Mouse (Mus musculus): ENCODE results near the gene Abcc12. TPM values are rescaled to one million over a fixed set of nuclear protein-coding genes. Genes with fewer than 3 reads are reported as not detected.

Abcc12 gene
- total and polyA plus RNA-seq, 3 experiments = not detected

DNA sequence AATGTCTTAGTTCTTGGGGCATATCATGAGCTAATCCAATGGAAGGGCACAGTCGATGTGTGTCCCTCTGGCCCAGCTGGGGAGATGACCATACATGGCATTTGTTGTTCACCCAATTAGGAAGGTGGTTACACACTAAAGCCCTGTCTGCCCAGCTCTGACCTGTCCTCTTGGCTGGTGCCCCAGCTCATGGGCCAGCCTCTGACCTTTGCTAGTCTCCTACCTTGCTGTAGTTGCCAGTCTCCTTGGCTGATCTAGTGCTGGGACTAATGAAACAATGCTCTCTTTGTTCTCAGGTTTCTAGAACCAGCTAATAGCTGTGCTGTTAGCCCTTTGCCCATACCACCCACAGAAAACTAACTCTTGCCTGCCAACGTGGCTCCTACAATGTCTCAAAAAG is 22.7 kb upstream of the Abcc12 start:
- no peak overlapping the region for H3K4me3 ChIP-seq (ENCODE audit: control insufficient read depth in 1 of 2, insufficient read depth in 1 of 2, low read depth in 2 of 2, low read length in 2 of 2)
- peaks cover 0 to 5% of the 10 kb centered on the region in 2 experiments; a peak in 3 of 4 replicates for H3K27me3 ChIP-seq (ENCODE audit: control insufficient read depth in 1 of 2, insufficient read depth in 2 of 2, low read length in 2 of 2)
- H3K4me1 ChIP-seq (ENCODE audit: control insufficient read depth in 1 of 2, insufficient read depth in 2 of 2, low read length in 2 of 2) = no peaks in the 10 kb centered on the region
- DNase-seq (ENCODE audit: low read depth, low spot score) = no peak
- H3K36me3 ChIP-seq (ENCODE audit: control insufficient read depth in 1 of 2, insufficient read depth in 2 of 2, low read length in 2 of 2) = no peaks in the 10 kb centered on the region
- no peak overlapping the region for H3K27ac ChIP-seq (ENCODE audit: control insufficient read depth, low read depth, low read length)
- H3K79me2 ChIP-seq (ENCODE audit: control insufficient read depth, insufficient read depth, low read length, poor library complexity) = no peaks in the 10 kb centered on the region
- TF ChIP-seq SMC3 (IDR thresholded peaks at IDR 0.05; ENCODE audit: low read depth, low read length) (no peak), POLR2A (IDR thresholded peaks at IDR 0.05; ENCODE audit: control insufficient read depth in 1 of 2, insufficient read depth in 1 of 2, low read depth in 1 of 2, low read length in 2 of 2, poor library complexity in 1 of 2) (no peak), HCFC1 (IDR thresholded peaks at IDR 0.05; ENCODE audit: low read depth, low read length) (no peak), BHLHE40 (IDR thresholded peaks at IDR 0.05; ENCODE audit: borderline replicate concordance, low read depth, low read length) (no peak), E2F4 (IDR thresholded peaks at IDR 0.05; ENCODE audit: borderline replicate concordance, low read depth, low read length) (no peak), NELFE (IDR thresholded peaks at IDR 0.05; ENCODE audit: low read depth, low read length) (no peak), TAL1 (IDR thresholded peaks at IDR 0.05; ENCODE audit: low read length) (no peak), CHD1 (IDR thresholded peaks at IDR 0.05; ENCODE audit: low read depth, low read length) (no peak), GABPA (IDR thresholded peaks at IDR 0.05; ENCODE audit: low read depth, low read length) (no peak), SIN3A (IDR thresholded peaks at IDR 0.05; ENCODE audit: low read length) (no peak), ELF1 (IDR thresholded peaks at IDR 0.05; ENCODE audit: low read depth, low read length) (no peak), POLR2AphosphoS5 (IDR thresholded peaks at IDR 0.05; ENCODE audit: borderline replicate concordance, low read depth, low read length) (no peak)
- no peak overlapping the region for H3K9ac ChIP-seq (ENCODE audit: control insufficient read depth, low read depth, low read length, poor library complexity, severe bottlenecking)
- no peaks in the 10 kb centered on the region for H3K9me3 ChIP-seq (replicated peaks; ENCODE audit: insufficient read depth, low read length)

DNA sequence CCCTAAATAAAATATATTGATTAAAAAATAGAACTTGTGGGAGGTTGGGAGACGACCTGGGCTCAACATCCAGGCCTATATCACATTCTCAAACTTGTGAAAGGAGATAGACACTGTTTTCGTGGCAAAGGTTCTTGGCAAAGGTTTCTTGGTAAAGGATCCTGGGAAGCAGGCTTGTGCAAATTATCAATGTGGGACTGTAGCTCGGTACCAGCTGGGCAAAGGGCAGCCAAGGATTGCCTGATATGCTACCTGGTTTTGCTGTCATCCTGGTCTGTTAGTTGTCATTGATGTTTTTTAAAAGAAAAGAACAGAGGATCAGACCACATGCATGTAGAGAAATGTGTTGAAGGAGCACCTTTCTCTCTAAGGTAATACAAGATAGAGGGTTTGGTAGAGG is 19.8 kb upstream of the Abcc12 start:
- no peaks in the 10 kb centered on the region for H3K79me2 ChIP-seq (ENCODE audit: control insufficient read depth, insufficient read depth, low read length, poor library complexity)
- H3K9ac ChIP-seq (ENCODE audit: control insufficient read depth, low read depth, low read length, poor library complexity, severe bottlenecking) = no peak overlapping the region
- H3K4me1 ChIP-seq (ENCODE audit: control insufficient read depth in 1 of 2, insufficient read depth in 2 of 2, low read length in 2 of 2) = no peaks in the 10 kb centered on the region
- H3K27ac ChIP-seq (ENCODE audit: control insufficient read depth, low read depth, low read length) = no peak overlapping the region
- peaks cover 3 to 5% of the 10 kb centered on the region in 2 experiments for H3K27me3 ChIP-seq (ENCODE audit: control insufficient read depth in 1 of 2, insufficient read depth in 2 of 2, low read length in 2 of 2)
- DNase-seq (ENCODE audit: low read depth, low spot score) = no peak
- H3K9me3 ChIP-seq (replicated peaks; ENCODE audit: insufficient read depth, low read length) = no peaks in the 10 kb centered on the region
- H3K4me3 ChIP-seq (ENCODE audit: control insufficient read depth in 1 of 2, insufficient read depth in 1 of 2, low read depth in 2 of 2, low read length in 2 of 2) = no peak overlapping the region
- TF ChIP-seq TBP (IDR thresholded peaks at IDR 0.05; ENCODE audit: low read depth, low read length) (no peak), POLR2AphosphoS2 (IDR thresholded peaks at IDR 0.05; ENCODE audit: low read length) (no peak), RAD21 (IDR thresholded peaks at IDR 0.05; ENCODE audit: low read depth, low read length) (no peak), HCFC1 (IDR thresholded peaks at IDR 0.05; ENCODE audit: low read depth, low read length) (no peak), MXI1 (IDR thresholded peaks at IDR 0.05; ENCODE audit: low read depth, low read length) (no peak), CHD1 (IDR thresholded peaks at IDR 0.05; ENCODE audit: low read depth, low read length) (no peak)
- no peaks in the 10 kb centered on the region for H3K36me3 ChIP-seq (ENCODE audit: control insufficient read depth in 1 of 2, insufficient read depth in 2 of 2, low read length in 2 of 2)

DNA sequence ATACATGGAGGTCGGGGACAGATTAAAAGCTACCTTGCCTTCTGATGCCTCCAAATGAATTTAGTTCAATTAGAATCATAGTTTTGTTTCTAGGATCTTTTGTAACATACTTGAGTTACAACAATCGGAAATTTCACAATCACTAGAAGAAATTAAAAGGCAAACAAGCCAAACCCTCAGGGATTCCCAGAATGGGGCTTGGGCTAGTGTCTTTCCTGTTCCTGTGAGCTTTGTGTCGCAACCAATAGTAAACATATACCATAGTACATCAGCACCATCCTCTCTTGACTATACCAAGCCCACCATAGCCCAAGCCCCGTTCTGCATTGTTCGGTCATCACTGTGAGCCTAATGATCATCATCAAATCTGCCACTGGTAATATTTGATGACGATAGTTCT is 18.8 kb upstream of the Abcc12 start:
- Histone ChIP-seq H3K4me1 (ENCODE audit: control insufficient read depth in 1 of 2, insufficient read depth in 2 of 2, low read length in 2 of 2) (no peaks in the 10 kb centered on the region), H3K79me2 (ENCODE audit: control insufficient read depth, insufficient read depth, low read length, poor library complexity) (no peaks in the 10 kb centered on the region), H3K27me3 (ENCODE audit: control insufficient read depth in 1 of 2, insufficient read depth in 2 of 2, low read length in 2 of 2) (peaks cover 3 to 6% of the 10 kb centered on the region in 2 experiments), H3K36me3 (ENCODE audit: control insufficient read depth in 1 of 2, insufficient read depth in 2 of 2, low read length in 2 of 2) (no peaks in the 10 kb centered on the region), H3K9ac (ENCODE audit: control insufficient read depth, low read depth, low read length, poor library complexity, severe bottlenecking) (no peak overlapping the region), H3K9me3 (replicated peaks; ENCODE audit: insufficient read depth, low read length) (no peaks in the 10 kb centered on the region), H3K4me3 (ENCODE audit: control insufficient read depth in 1 of 2, insufficient read depth in 1 of 2, low read depth in 2 of 2, low read length in 2 of 2) (no peak overlapping the region), H3K27ac (ENCODE audit: control insufficient read depth, low read depth, low read length) (no peak overlapping the region)
- TF ChIP-seq RCOR1 (IDR thresholded peaks at IDR 0.05; ENCODE audit: low read depth, low read length) = no peak
- TF ChIP-seq HCFC1 (IDR thresholded peaks at IDR 0.05; ENCODE audit: low read depth, low read length) = no peak
- TF ChIP-seq EP300 (IDR thresholded peaks at IDR 0.05; ENCODE audit: low read depth in 1 of 2, low read length in 2 of 2) = no peak
- no peak for TF ChIP-seq MYC (IDR thresholded peaks at IDR 0.05; ENCODE audit: low read depth, low read length)
- no peak for TF ChIP-seq NRF1 (IDR thresholded peaks at IDR 0.05; ENCODE audit: insufficient read depth, low read depth, low read length, poor library complexity, severe bottlenecking)
- TF ChIP-seq UBTF (IDR thresholded peaks at IDR 0.05; ENCODE audit: borderline replicate concordance, insufficient read depth, low read depth, low read length) = no peak
- no peak for TF ChIP-seq GABPA (IDR thresholded peaks at IDR 0.05; ENCODE audit: low read depth, low read length)
- TF ChIP-seq POLR2AphosphoS2 (IDR thresholded peaks at IDR 0.05; ENCODE audit: low read length) = no peak
- no peak for TF ChIP-seq POLR2A (IDR thresholded peaks at IDR 0.05; ENCODE audit: control insufficient read depth in 1 of 2, insufficient read depth in 1 of 2, low read depth in 1 of 2, low read length in 2 of 2, poor library complexity in 1 of 2)
- DNase-seq (ENCODE audit: low read depth, low spot score) = no peak

All from MEL (cell line).